Mouse (Mus musculus): ENCODE measurements around the gene Snx10. TPM values are rescaled to one million over a fixed set of nuclear protein-coding genes. Genes with fewer than 3 reads are reported as not detected.

The Snx10 gene
- total RNA-seq, 2 experiments from 2014 or later = 127 to 133 TPM

GRCm38 (mm10) chr6:51524321-51524931, 725 bp downstream of the Snx10 start:
- intact Hi-C loops (cut with DNase I) = no loop called here
- peak in 1 of 2 experiments; percentile 59 for DNase-seq (ENCODE audit: extremely low spot score in 1 of 2, low spot score in 2 of 2)

DNA sequence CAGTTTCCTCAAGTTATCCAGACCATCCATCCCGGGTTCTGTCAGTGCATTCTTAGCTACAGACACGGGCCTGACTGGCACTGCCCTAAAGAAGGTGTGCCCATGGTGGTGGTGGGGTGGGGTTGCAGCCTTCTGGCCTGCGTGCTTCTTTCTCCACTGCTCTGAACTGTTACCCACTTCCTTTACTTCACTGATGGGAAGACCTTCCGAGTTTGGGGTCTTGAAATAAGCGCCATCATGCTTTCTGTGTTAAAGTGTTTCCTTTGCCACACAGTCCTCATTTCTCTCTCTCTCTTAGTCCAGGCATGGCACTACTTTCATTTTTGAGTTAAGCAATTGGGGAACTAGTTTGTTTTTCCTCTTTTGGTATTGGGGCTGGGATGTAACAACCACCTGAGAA, 1.3 kb downstream of the Snx10 start:
- intact Hi-C loops (cut with DNase I) = no loop called here

GRCm38 (mm10) chr6:51529457-51529856, 5.8 kb downstream of the Snx10 start:
- no peak for DNase-seq (ENCODE audit: extremely low spot score in 1 of 2, low spot score in 2 of 2)
- intact Hi-C loops (cut with DNase I) = no loop called here

More for the DNA sequence above, 1.3 kb downstream of the Snx10 start:
- DNase-seq (ENCODE audit: extremely low spot score in 1 of 2, low spot score in 2 of 2) = no peak

GRCm38 (mm10) chr6:51533467-51534200, 9.9 kb downstream of the Snx10 start:
- DNase-seq (ENCODE audit: extremely low spot score in 1 of 2, low spot score in 2 of 2) = no peak

GRCm38 (mm10) chr6:51535571-51535970, 11.9 kb downstream of the Snx10 start:
- no peak for DNase-seq (ENCODE audit: extremely low spot score in 1 of 2, low spot score in 2 of 2)
- intact Hi-C loops (cut with DNase I) = no loop called here

More at GRCm38 (mm10) chr6:51533467-51534200, 9.9 kb downstream of the Snx10 start:
- intact Hi-C loops (cut with DNase I) = no loop called here

DNA sequence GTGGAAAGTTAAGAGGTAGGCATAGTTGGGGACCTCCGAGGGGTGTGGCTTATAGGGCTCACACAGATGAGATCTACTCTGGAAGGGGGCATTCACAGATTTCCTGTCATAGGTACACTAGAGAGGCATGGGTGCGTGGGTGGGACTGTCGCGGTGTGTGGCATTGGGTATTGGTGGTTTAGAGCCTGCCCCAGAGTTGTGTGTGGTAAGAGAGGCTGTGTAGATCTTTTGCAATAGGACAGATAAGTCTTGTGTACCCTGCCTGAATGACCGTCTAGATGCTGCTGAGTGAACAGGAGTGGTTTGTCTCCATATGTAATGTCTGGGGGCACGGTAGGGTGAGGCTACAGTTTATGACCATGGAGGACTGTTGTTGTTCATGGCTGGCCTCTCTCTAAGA, 16.8 kb downstream of the Snx10 start:
- DNase-seq (ENCODE audit: extremely low spot score in 1 of 2, low spot score in 2 of 2) = no peak
- intact Hi-C loops (cut with DNase I) = no loop called here

DNA sequence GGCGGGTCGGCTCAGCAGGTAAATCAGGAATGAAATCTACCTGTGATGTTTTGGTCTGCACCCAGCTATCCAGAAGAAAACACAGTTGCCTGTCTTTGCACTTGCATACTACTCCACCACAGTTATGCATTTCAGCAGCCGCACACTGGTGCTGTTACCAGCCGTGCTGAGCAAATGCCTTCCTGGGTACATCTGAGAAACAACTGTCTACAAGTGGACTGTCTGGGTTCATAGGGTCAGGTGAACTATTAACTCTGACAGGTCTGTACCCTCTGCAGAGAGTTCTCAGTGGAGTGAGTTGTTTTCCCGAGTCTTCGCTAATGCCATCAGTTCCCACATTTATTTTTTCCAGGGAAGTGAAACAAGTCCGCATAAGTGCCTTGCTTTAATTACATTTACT, 17.7 kb downstream of the Snx10 start:
- DNase-seq (ENCODE audit: extremely low spot score in 1 of 2, low spot score in 2 of 2) = no peak
- intact Hi-C loops (cut with DNase I) = no loop called here

DNA sequence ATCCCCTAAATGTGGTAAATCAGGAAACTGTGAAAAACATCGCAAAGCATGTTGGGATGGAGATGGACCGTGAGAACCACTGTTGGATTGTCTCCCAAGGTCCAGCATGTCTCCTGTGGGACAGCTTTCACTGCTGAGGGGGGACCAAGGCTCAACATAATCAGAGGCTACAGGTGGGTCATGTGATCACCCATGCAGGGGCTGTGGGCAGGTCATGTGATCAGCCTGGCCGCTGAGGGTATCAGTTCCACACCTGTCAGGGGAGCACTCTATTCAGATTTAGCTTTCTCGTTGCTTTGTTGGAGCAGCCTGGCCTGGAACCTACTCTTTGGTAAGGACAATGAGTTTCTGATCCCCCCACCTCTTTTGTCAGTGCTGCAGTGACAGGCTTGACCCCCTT, 18.4 kb downstream of the Snx10 start:
- DNase-seq (ENCODE audit: extremely low spot score in 1 of 2, low spot score in 2 of 2) = no peak
- intact Hi-C loops (cut with DNase I) = no loop called here

- intact Hi-C loops (cut with DNase I) = no loop called here
- DNase-seq (ENCODE audit: extremely low spot score in 1 of 2, low spot score in 2 of 2) = no peak
These were observed 20.0 kb downstream of the Snx10 start for GRCm38 (mm10) chr6:51543639-51544117.

DNA sequence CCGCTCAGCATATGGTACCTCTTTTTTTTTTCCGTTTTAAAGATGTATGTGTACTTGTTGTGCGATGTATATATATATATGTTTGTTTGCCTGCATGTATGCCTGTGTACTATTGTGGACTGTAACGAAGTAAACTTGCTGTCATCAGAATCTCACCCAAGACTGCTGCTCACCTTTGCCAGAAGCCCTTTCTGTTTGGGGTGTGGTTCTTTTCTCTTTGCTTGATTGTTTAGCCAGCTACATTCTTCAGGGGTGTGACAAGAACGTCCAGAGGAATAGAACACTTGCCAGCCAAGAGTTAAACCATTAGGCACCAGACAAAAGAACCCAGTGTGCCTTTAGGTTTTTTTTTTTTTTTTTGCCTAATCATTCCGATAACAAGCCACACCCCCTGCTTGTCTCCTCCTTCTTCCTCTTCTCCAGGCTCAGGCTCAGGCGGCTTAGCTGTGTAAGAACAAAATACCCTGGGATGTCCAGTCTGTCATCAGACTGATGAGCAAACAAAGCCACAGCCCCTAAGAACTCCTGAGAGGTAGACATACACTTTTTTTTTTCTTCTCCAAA, 20.5 kb downstream of the Snx10 start:
- intact Hi-C loops (cut with DNase I) = no loop called here
- no peak for DNase-seq (ENCODE audit: extremely low spot score in 1 of 2, low spot score in 2 of 2)

DNA sequence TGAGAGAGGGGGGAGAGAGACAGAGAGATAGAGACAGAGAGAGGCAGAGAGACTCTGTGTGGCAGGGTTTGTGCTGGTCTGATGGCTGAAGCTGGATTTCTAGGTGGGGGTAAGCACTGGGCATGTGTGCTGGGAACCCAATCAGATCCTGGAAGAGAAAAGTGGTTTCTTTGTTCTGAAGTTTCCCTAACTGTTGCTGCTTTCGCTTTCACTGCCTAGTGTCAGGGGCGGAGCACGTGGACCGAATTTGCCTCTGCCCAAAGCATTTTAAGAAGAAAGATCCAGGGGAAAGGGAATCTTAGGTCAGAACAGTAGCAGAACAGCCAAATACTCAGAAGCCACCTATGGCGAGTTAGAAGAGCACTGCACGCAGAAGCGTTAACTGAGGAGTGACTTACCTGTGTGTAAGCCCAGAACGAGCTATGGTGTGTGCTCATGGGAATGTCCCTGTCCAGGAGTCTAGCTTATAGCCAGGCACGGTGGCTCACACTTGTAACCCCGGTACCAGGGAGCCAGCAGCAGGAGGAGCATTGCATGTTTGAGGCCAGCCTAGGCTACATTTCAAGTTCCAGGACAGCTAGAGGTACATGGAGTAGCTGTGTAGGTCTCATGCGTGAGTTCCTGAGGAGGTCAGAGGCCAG, 21.6 kb downstream of the Snx10 start:
- DNase-seq (ENCODE audit: extremely low spot score in 1 of 2, low spot score in 2 of 2) = no peak
- intact Hi-C loops (cut with DNase I) = no loop called here

DNA sequence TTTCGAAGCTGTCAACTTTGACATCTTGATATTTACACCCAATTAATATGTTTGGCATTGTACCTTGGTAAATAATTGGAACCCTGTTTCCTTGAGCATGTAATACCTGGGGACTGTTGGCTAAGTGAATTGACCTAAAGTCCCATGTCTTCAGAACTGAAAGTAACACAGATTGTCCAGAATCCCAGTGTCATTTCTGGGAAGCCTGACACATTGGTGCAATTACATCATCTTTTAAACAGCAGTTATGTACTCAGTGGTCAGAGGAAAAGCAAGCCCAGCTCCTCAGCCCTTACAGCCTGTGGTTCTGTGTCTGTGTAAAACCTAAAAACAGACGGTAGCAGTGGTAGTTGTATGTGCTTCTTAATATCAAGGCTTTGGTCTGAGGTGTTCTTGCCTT, 22.4 kb downstream of the Snx10 start:
- intact Hi-C loops (cut with DNase I) = no loop called here

GRCm38 (mm10) chr6:51548757-51549156, 25.1 kb downstream of the Snx10 start:
- intact Hi-C loops (cut with DNase I) = no loop called here
- no peak for DNase-seq (ENCODE audit: extremely low spot score in 1 of 2, low spot score in 2 of 2)

More for the DNA sequence above, 22.4 kb downstream of the Snx10 start:
- DNase-seq (ENCODE audit: extremely low spot score in 1 of 2, low spot score in 2 of 2) = no peak

DNA sequence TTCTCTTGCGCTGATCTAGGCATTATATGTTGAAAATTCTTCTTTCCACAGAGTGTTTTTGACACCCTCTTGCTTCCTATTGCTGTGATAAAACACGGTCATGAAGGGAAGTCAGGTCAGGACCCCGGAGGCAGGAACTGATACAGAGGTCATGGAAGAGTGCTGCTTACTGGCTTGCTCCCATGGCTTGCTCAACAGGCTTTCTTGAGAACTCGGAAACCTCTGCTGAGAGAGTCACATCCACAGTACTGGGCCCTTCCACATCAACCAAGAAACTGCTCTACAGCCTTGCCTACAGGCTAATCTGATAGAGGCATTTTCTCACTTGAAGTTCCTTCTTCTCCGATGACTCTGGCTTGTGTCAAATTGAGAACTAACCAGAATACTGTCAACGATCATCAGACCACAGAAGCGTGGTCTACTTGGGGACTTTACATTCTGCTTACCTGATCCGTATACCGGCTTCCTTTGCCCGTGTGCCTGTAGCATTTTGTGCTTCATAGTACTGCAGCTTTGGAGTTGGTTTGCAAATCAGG, 27.6 kb downstream of the Snx10 start:
- DNase-seq (ENCODE audit: extremely low spot score in 1 of 2, low spot score in 2 of 2) = no peak
- intact Hi-C loops (cut with DNase I) = no loop called here

DNA sequence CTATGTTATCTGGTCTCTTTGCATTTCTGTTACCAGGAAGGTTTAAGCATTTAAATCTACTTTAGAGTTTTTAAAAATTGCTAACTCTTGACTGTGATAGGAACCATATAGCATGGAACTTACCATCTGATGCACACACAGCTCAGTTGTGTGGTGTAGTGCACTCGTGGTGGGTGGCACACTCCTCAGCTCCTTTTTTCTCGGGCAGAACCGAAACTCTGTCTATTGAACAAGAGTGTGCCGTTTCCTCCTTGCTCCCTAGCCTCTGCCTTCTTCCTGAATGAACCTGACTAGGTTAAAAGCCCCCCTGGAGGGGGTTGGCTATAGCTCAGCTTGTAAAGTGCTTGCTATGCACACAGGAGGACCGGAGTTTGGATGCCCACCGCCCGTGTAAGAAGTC, 32.9 kb downstream of the Snx10 start:
- DNase-seq (ENCODE audit: extremely low spot score in 1 of 2, low spot score in 2 of 2) = no peak
- intact Hi-C loops (cut with DNase I) = no loop called here

- intact Hi-C loops (cut with DNase I) = no loop called here
- no peak for DNase-seq (ENCODE audit: extremely low spot score in 1 of 2, low spot score in 2 of 2)
These were observed 34.6 kb downstream of the Snx10 start for GRCm38 (mm10) chr6:51558311-51558710.

GRCm38 (mm10) chr6:51566771-51567680, 43.3 kb downstream of the Snx10 start:
- intact Hi-C loops (cut with DNase I) = no loop called here
- no peak for DNase-seq (ENCODE audit: extremely low spot score in 1 of 2, low spot score in 2 of 2)

- intact Hi-C loops (cut with DNase I) = no loop called here
- DNase-seq (ENCODE audit: extremely low spot score in 1 of 2, low spot score in 2 of 2) = no peak
These were observed 45.4 kb downstream of the Snx10 start for GRCm38 (mm10) chr6:51569086-51569485.

Measured in left cerebral cortex, postnatal 10 days (tissue).